Mouse (Mus musculus): ENCODE results near the gene Cfap100. TPM values are rescaled to one million over a fixed set of nuclear protein-coding genes. Genes with fewer than 3 reads are reported as not detected.

Cfap100 gene
- polyA plus RNA-seq, 1 experiment from 2014 or later: 0.82 TPM

DNA sequence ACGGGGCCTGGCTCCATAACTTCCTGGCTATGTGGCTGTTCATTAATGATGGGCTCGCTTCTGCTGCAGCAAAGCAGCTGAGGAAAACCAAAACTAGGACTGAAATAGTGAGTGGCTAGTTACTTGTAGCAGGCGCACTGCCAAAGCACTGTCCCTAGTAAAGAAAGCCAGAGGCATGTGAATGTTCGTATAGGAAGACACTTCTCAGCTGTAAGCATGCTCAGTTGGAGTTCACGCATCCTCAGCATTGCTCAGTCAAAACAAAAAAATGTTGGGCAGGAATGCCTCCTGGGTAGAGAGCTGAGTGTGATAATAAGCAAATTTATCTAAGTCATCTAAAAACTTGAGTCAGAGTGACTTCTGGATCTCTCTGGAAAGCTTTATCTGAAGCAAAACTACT is 70.5 kb downstream of the Cfap100 start:
- H3K9ac ChIP-seq (ENCODE audit: low read length): no peak overlapping the region
- 41% methylated on average over 5 of the region's 5 CpGs for WGBS
- H3K9me3 ChIP-seq (ENCODE audit: control insufficient read depth, low read length): no peaks in the 10 kb centered on the region
- no peak overlapping the region for H3K27ac ChIP-seq (ENCODE audit: low read length)
- H3K36me3 ChIP-seq (ENCODE audit: control insufficient read depth, insufficient read depth, low read length): no peaks in the 10 kb centered on the region
- H3K4me1 ChIP-seq (replicated peaks; ENCODE audit: control insufficient read depth, insufficient read depth, low read length): peaks cover 15% of the 10 kb centered on the region
- no peaks in the 10 kb centered on the region for H3K27me3 ChIP-seq (ENCODE audit: control insufficient read depth, insufficient read depth, low read depth, low read length)
- no peak for ATAC-seq (ENCODE audit: low read depth)
- H3K4me3 ChIP-seq (ENCODE audit: low read length): no peak overlapping the region
- H3K4me2 ChIP-seq (ENCODE audit: low read depth, low read length): no peak overlapping the region

Other genes starting within 250 kb of the Cfap100 start
- gene V1ra8, start 226.0 kb downstream of the Cfap100 start, polyA plus RNA-seq (2015; fragmentation: Nextera tagmentation; extraction: Ambion mirVana): not detected in 2 replicates
- 0.14 TPM in 1 of 2 replicates, not detected in the other for gene Vmn1r53, start 204.4 kb downstream of the Cfap100 start, polyA plus RNA-seq (2015; fragmentation: Nextera tagmentation; extraction: Ambion mirVana)
- not detected in 2 replicates for gene Vmn1r54, start 182.5 kb downstream of the Cfap100 start, polyA plus RNA-seq (2015; fragmentation: Nextera tagmentation; extraction: Ambion mirVana)
- not detected in 2 replicates for gene BC048671, start 127.6 kb downstream of the Cfap100 start, polyA plus RNA-seq (2015; fragmentation: Nextera tagmentation; extraction: Ambion mirVana)
- gene Chst13, start 103.6 kb downstream of the Cfap100 start, polyA plus RNA-seq (2015; fragmentation: Nextera tagmentation; extraction: Ambion mirVana): 0.20 and 0.54 TPM in 2 replicates
- gene Uroc1, start 95.5 kb downstream of the Cfap100 start, polyA plus RNA-seq (2015; fragmentation: Nextera tagmentation; extraction: Ambion mirVana): 0.05 and 0.48 TPM in 2 replicates
- 5.4 and 6.3 TPM in 2 replicates for gene Zxdc, start 59.3 kb downstream of the Cfap100 start, polyA plus RNA-seq (2015; fragmentation: Nextera tagmentation; extraction: Ambion mirVana)
- 17.4 and 21.3 TPM in 2 replicates for gene Klf15, start 33.8 kb upstream of the Cfap100 start, polyA plus RNA-seq (2015; fragmentation: Nextera tagmentation; extraction: Ambion mirVana)
- gene Aldh1l1, start 57.6 kb upstream of the Cfap100 start, polyA plus RNA-seq (2015; fragmentation: Nextera tagmentation; extraction: Ambion mirVana): 2.4 and 4.7 TPM in 2 replicates
- gene Slc41a3, start 175.9 kb upstream of the Cfap100 start, polyA plus RNA-seq (2015; fragmentation: Nextera tagmentation; extraction: Ambion mirVana): 7.7 and 9.4 TPM in 2 replicates